Mouse (Mus musculus): Measurements from ENCODE around the gene Marc1.
A peak's percentile ranks its signal among the peaks of the same experiment; 100 is the strongest.

The Marc1 gene

GRCm38 (mm10) chr1:184817768-184818167 is 6.7 kb upstream of the Marc1 start:
- DNase-seq: no peak

GRCm38 (mm10) chr1:184811716-184812250 is 670 bp upstream of the Marc1 start:
- no peak for DNase-seq

GRCm38 (mm10) chr1:184809578-184810001 is 1.5 kb downstream of the Marc1 start:
- no peak for DNase-seq

GRCm38 (mm10) chr1:184808418-184809012 is 2.6 kb downstream of the Marc1 start:
- no peak for DNase-seq

- no peak for DNase-seq
These were observed 3.3 kb downstream of the Marc1 start for GRCm38 (mm10) chr1:184807627-184808417.

- no peak for DNase-seq
These were observed 4.0 kb downstream of the Marc1 start for GRCm38 (mm10) chr1:184807123-184807522.

- DNase-seq: no peak
These were observed 5.4 kb downstream of the Marc1 start for GRCm38 (mm10) chr1:184805749-184806148.

GRCm38 (mm10) chr1:184793163-184793876 is 17.8 kb downstream of the Marc1 start:
- peak; percentile 23 to 63 for DNase-seq

- DNase-seq: peak; percentile 23 to 62
These were observed 20.0 kb downstream of the Marc1 start for GRCm38 (mm10) chr1:184791109-184791508.

GRCm38 (mm10) chr1:184786376-184787151 is 24.5 kb downstream of the Marc1 start:
- no peak for DNase-seq

- no peak for DNase-seq
These were observed 27.5 kb downstream of the Marc1 start for GRCm38 (mm10) chr1:184783641-184784040.

- DNase-seq: no peak
These were observed 29.0 kb downstream of the Marc1 start for GRCm38 (mm10) chr1:184782161-184782513.

GRCm38 (mm10) chr1:184781286-184782160 is 29.6 kb downstream of the Marc1 start:
- no peak for DNase-seq

- no peak for DNase-seq
These were observed 33.0 kb downstream of the Marc1 start for GRCm38 (mm10) chr1:184778157-184778556.

- no peak for DNase-seq
These were observed 33.9 kb downstream of the Marc1 start for GRCm38 (mm10) chr1:184777061-184777795.

GRCm38 (mm10) chr1:184775289-184775688 is 35.8 kb downstream of the Marc1 start:
- DNase-seq: no peak

- no peak for DNase-seq
These were observed 39.2 kb downstream of the Marc1 start for GRCm38 (mm10) chr1:184771891-184772249.

GRCm38 (mm10) chr1:184771202-184771890 is 39.8 kb downstream of the Marc1 start:
- peak; percentile 68 to 83 for DNase-seq

GRCm38 (mm10) chr1:184763866-184764265 is 47.2 kb downstream of the Marc1 start:
- DNase-seq: no peak

- DNase-seq: no peak
These were observed 48.2 kb downstream of the Marc1 start for GRCm38 (mm10) chr1:184762941-184763340.
